ENCODE assay signal across 24 mouse cellular contexts in the genomic region with DNA sequence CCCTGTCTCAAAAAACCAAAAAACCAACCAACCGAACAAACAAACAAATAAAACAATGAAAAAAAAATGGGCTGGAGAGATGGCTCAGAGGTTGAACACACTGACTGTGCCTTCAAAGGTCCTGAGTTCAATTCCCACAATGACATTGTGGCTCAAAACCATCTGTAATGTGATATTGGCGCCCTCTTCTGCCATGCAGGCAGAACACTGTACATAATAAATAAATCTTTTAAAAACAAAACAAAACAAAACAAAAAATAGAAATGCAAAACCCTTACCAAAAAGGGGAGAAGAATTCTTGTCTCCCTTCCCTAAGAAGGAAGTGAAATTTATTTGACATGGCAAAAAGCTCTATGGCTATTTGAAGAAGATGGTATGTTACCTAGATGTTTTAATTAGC. TPM values are rescaled to one million over a fixed set of nuclear protein-coding genes. Genes with fewer than 3 reads are reported as not detected.
DNase-seq lines count a peak whose midpoint lies in the region; ATAC-seq and TF ChIP-seq lines count a peak whose summit lies in the region.
"Had no signal": no experiment of that assay in that cellular context is flagged by ENCODE, and none has a peak within 500 bp of the region (broad histone marks: within the 10 kb centered on the region; RNA-seq: fewer than 3 reads in every experiment).

No protein-coding gene starts in this region.

- no peaks in the 10 kb centered on the region for H3K9me3 ChIP-seq in limb, embryonic 10.5 days (replicated peaks)
- H3K9me3 ChIP-seq: limb, embryonic 13.5 days had no signal

- DNase-seq in heart, adult 11 months = peak; percentile 24
- DNase-seq in heart, adult 18-20 months = no peak
- DNase-seq in left cerebral cortex, adult 2 months (ENCODE audit: extremely low spot score in 1 of 2, low spot score in 2 of 2) = no peak
- no peak for DNase-seq in left cerebral cortex, postnatal 14 days (ENCODE audit: low spot score in 2 of 2)
- DNase-seq in A20 (ENCODE audit: low read depth, low spot score) (peak; percentile 58), Patski (ENCODE audit: low read depth, low spot score) (no peak)
- DNase-seq in retina, postnatal 1 day = no peak
- no peak for DNase-seq in limb, embryonic 10.5 days (ENCODE audit: low spot score)
- DNase-seq: adrenal gland, adult 8-10 months; B cell, adult 2 months; cerebellum, adult 18-20 months; cerebellum, postnatal 14 days; forebrain, postnatal 0 days; gastrocnemius, postnatal 36 days; heart, postnatal 14 days; kidney, postnatal 10 days; lung, adult 18-20 months; midbrain, embryonic 14.5 days; right cerebral cortex, postnatal 25 days; thymus, postnatal 25 days had no signal

- in situ Hi-C loops in Patski (cut with MboI; ENCODE audit: low pct_unique_long_range_greater_than_20kb) = no loop called here

- H3K4me3 ChIP-seq in left cerebral cortex, adult 2 months = no peak overlapping the region
- H3K4me3 ChIP-seq in limb, embryonic 10.5 days = no peak overlapping the region
- H3K4me3 ChIP-seq: limb, embryonic 13.5 days; megakaryocyte, embryonic 14.5 days had no signal

- peaks cover 30% of the 10 kb centered on the region for H3K27me3 ChIP-seq in Patski
- no peaks in the 10 kb centered on the region for H3K27me3 ChIP-seq in limb, embryonic 10.5 days (ENCODE audit: low read depth, poor library complexity, severe bottlenecking)
- H3K27me3 ChIP-seq: limb, embryonic 13.5 days; megakaryocyte, embryonic 14.5 days had no signal

- no peak for ATAC-seq in Patski
- ATAC-seq: forebrain, postnatal 0 days; hindbrain, postnatal 0 days; intestine, postnatal 0 days had no signal

- H3K36me3 ChIP-seq in limb, embryonic 10.5 days = no peaks in the 10 kb centered on the region
- H3K36me3 ChIP-seq: limb, embryonic 13.5 days had no signal

- TF ChIP-seq CTCF in left cerebral cortex, adult 2 months (IDR thresholded peaks at IDR 0.05) = peak; percentile 12
- peak; percentile 50 for TF ChIP-seq CTCF in Patski (IDR thresholded peaks at IDR 0.05)

- H3K27ac ChIP-seq in left cerebral cortex, adult 2 months = no peak overlapping the region
- H3K27ac ChIP-seq in limb, embryonic 10.5 days = no peak overlapping the region
- H3K27ac ChIP-seq: hindbrain, postnatal 0 days; limb, embryonic 13.5 days had no signal

- CTCF ChIA-PET in Patski (lab: Charles Lee) = no interaction called here

- intact Hi-C loops in left cerebral cortex, adult 2 months (cut with DNase I) = no loop called here
- intact Hi-C loops in left cerebral cortex, postnatal 14 days (cut with DNase I) = no loop called here

- WGBS in limb, embryonic 10.5 days = 71% methylated on average over 2 of the region's 2 CpGs

- POLR2A ChIA-PET in Patski (lab: Charles Lee) = no interaction called here

- peaks cover 5% of the 10 kb centered on the region; the same call in 1 of the 2 replicates for H3K4me1 ChIP-seq in limb, embryonic 10.5 days

RNA-seq across cellular contexts. Expression of a gene that starts 5.6 kb away (rescaled TPM):
- total RNA-seq in heart, adult 18-20 months (2021) = 1 to 10 TPM; 3.4 to 6.6 TPM
- total RNA-seq in left cerebral cortex, adult 2 months (2021) = 10 to 100 TPM; 26.1 to 26.5 TPM
- total RNA-seq in left cerebral cortex, postnatal 14 days (2021) = 10 to 100 TPM; 24.2 to 27.4 TPM
- 14.3 TPM for polyA plus RNA-seq in Patski (2021)
- 20.0 and 23.3 TPM in 2 replicates for polyA plus RNA-seq in limb, embryonic 10.5 days (2016; fragmentation: Nextera tagmentation; extraction: Ambion mirVana)

RNA-seq across cellular contexts. Expression of a gene that starts 29.1 kb away (rescaled TPM):
- total RNA-seq in heart, adult 18-20 months (2021) = 10 to 100 TPM; 10.9 to 11.4 TPM
- 10 to 100 TPM; 30.8 to 31.5 TPM for total RNA-seq in left cerebral cortex, adult 2 months (2021)
- 10 to 100 TPM; 20.8 to 21.1 TPM for total RNA-seq in left cerebral cortex, postnatal 14 days (2021)
- 23.0 TPM for polyA plus RNA-seq in Patski (2021)
- 14.4 TPM in 2 replicates for polyA plus RNA-seq in limb, embryonic 10.5 days (2016; fragmentation: Nextera tagmentation; extraction: Ambion mirVana)

RNA-seq across cellular contexts. Expression of a gene that starts 29.1 kb away (rescaled TPM):
- total RNA-seq in heart, adult 18-20 months (2021) = 10 to 100 TPM; 27.0 to 29.6 TPM
- 10 to 100 TPM; 14.4 to 18.5 TPM for total RNA-seq in left cerebral cortex, adult 2 months (2021)
- total RNA-seq in left cerebral cortex, postnatal 14 days (2021) = 10 to 100 TPM; 17.4 to 22.7 TPM
- polyA plus RNA-seq in Patski (2021) = 13.8 TPM
- polyA plus RNA-seq in limb, embryonic 10.5 days (2016; fragmentation: Nextera tagmentation; extraction: Ambion mirVana) = 12.3 and 14.8 TPM in 2 replicates

Comparison
In these comparisons a context has a peak if more than half of its experiments do, and no peak if none do; other contexts are left out.
1. DNase-seq: peak in heart, adult 11 months (single experiment) and A20 (single experiment); none in heart, adult 18-20 months (0 of 2), left cerebral cortex, adult 2 months (0 of 2), left cerebral cortex, postnatal 14 days (0 of 2), Patski (single experiment), retina, postnatal 1 day (single experiment) and limb, embryonic 10.5 days (single experiment).